Mouse (Mus musculus): ENCODE measurements around the gene Hmgcs2.
A peak's percentile ranks its signal among the peaks of the same experiment; 100 is the strongest.

Hmgcs2 gene

DNA sequence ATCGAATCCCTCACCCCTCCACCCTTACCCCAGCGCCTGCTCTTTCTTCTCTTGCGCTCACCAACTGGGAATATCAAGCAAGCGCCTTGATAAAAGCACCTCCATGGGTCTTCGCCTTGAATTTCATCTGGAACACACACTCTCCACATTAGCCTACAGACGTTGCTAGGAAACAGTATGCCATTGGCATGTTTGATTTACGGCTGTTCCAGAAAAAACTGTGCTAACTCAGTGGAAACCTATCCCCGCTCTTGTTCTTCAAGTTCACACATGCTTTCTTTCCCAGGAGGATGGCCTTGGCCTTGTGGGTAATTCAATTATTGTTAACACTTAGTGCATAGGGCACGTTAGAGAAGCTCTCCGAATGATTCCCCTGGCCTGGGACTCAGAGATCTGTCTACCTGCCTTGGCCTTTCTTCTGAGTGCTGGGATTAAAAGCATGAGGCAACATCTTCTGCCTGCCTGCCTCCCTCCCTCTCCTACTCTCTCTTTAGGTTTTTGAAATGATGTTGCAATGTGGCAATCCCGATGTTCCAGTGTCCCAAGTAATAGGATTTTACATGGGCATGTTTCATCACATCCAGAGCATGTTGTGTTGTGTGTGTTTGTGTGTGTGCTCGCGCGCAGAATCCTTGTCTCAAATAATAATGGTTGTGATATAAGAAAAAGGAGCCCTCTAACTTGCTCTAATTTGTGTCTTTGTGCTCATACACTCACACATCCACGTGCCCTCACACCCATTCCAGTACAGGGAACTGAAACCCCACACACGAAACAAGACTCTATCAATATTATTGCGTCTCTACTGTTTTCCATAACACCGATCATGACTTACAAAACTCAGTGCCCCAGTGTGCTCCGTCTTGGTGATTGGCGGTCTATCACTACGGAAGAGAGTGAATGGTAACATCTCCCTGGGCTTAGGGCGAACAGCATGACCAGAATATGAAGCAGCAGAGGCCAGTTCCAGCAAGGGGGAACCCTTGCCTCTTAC is 56.7 kb downstream of the Hmgcs2 start:
- no peak for DNase-seq (ENCODE audit: low spot score in 2 of 2)

DNA sequence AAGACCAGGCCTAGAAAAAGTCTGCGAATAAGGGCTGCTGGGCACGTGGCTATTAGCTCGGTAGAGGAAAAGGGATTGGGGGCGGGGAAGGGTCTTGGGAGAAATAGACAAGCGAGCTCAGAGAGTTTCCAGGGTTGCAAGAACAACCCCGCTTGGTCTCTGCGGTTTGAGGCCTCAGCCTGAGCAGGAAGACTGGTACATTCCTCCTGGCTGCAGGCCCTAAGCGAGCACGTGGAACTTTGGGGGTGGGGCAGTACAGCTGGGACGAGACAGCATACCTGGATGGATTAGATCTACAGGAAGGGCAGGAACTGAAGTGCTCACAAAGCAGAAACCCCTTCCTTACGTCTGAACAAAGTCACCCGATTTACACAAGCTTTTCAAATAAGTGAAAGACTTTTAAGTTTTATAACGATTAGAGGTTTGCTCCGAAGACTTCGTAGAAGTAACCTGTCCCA is 58.4 kb downstream of the Hmgcs2 start:
- peak in 1 of 2 experiments; percentile 28 for DNase-seq (ENCODE audit: low spot score in 2 of 2)

- DNase-seq (ENCODE audit: low spot score in 2 of 2), result peak in 1 of 2 experiments; percentile 12
Observed at GRCm38 (mm10) chr3:98339097-98339705, 59.0 kb downstream of the Hmgcs2 start.

DNA sequence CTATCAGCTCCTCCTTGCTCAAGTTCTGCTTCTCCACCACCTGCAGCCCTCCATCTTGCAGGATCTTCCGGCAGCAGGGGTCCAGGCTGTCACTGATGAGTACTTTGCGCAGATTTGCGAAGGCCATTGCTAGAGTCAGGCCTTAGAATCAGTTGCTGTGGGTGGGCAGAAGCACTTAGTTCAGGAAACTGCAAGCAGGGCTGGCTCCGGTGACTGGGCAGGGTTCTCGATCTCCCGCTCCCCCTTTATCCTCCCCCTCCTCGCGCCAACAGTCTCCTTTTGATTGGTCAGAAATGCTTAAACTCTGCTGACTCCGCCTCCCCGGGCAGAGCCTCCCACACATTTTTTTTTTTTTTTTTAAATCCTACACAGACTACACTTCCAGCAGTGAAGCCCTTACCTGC is 59.5 kb downstream of the Hmgcs2 start, which contains the start of gene Phgdh:
Gene Phgdh (minus strand): TSS at position 285 of the 404 bp plus-strand sequence.
- peak in 1 of 2 experiments; percentile 21 for DNase-seq (ENCODE audit: low spot score in 2 of 2)

DNA sequence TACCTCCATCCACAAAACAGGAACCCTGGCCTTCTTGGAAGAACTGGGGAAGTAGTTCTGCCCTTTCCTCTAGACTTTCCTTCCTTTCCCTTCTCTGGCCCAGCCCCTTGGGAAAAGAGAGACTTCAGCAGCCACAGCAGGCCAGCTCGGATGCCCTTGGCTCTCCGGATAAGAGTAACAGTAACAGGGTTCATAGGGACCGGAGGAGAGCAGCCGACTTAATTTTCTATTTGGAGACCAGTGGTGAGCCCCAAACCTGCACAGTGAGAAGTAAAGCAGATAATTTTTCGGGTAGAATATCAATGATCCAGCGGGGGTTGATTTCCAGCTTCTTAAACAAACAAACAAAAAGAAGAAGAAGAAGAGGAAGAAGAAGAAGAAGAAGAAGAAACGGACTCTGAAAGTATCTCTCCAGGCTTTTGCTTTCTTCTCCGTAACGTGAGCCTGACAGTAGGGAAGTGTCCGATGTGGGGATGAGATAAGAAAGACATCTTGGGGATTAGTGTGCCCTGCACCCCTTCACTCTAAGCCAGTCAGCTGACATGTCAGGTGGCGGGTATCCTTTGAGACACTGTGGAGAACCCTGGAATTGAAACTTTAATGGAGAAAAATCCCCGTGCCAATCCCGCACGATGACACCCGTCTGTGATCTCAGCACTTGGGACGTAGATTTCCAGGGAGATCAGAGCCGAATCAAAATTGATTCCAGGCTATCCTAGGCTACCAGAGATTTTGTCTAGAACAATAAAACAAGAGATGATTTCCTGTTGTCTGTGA is 60.8 kb downstream of the Hmgcs2 start:
- DNase-seq (ENCODE audit: low spot score in 2 of 2), result no peak

DNA sequence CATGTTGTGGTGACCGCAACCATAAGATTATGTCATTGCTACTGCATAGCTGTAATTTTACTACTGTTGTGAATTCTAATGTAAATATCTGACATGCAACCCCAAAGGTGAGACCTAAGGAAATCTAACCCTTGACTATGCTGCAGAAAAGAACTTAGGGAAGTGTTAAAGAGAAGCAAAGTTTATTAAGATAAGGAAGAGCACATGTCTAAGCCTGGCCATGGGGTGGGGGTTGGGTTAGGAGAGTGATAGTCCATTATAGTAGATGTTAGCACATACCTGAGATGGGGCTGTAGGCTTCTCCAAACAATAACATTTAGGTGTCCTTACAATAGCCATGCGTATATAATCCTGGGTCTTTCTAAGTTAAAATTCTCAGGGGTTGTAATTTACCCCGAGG is 63.0 kb downstream of the Hmgcs2 start:
- no peak for DNase-seq (ENCODE audit: low spot score in 2 of 2)

DNA sequence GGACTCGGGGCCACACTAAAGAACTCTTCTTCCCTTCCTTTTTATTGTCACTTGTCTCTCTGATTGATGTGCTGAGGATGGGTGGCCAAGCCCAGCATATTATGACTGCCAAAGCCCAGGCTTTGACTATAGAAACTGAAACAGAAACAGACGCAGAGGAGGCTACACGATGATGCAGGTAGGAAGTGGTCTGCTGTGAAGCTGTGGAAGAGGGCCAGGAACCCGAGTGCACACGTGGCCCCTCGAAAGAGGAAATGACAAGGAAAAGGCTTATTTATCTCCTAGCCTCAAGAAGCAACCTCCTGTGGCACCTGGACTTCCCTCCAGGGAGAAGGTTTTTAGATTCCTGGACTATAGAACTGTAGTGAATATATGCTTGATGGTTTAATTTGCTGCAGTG is 67.9 kb downstream of the Hmgcs2 start:
- DNase-seq (ENCODE audit: low spot score in 2 of 2), result no peak

GRCm38 (mm10) chr3:98348705-98349104 is 68.5 kb downstream of the Hmgcs2 start:
- DNase-seq (ENCODE audit: low spot score in 2 of 2), result no peak

DNA sequence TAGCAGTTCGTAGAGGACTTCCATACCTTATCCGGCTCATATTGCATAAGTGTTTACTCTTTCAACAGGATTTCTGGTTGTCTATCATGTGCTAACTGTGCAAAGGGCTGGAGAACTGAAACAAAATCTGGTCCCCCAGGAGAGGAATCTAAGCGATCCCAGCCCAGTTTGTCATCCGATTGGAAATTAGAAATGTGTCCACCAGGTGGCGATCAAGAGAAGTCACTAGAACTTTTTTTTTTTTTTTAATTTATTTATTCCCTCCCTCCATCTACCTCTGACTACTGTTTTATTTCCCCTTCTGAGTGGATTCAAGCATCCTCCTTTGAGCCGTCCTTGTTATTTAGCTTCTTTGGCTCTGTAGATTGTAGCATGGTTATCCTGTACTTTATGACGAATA is 73.7 kb downstream of the Hmgcs2 start:
- DNase-seq (ENCODE audit: low spot score in 2 of 2), result peak; percentile 26 to 28

DNA sequence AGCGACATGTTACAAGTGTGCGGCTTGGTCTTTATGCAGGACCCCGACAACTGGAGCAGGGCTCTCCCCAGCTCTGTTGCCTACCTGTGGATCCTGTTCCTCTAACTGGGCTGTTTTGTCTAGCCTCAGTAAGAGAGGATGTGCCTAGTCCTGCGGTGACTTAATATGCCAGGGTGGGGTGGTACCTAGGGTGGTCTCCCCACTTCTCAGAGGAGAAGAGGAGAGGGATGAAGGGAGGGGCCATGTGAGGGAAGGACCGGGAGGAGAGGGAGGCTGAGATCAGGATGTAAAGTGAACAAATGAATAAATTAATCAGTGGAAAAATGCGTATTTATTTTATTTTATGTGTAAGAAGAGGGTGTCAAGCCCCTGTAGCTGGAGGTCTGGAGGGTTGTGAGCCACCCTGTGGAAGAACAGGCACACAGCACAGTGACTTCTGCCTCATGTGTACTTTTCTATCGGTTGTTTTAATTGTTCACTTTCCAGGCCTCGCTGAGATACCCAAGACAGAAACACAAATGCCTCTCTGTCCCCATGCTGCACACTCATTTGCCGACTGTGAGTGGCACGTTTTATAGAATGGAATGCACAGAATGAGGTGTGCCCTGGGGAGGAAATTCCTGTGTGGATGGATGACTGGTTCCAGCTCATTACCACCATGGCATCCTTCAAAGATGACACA is 75.2 kb downstream of the Hmgcs2 start:
- no peak for DNase-seq (ENCODE audit: low spot score in 2 of 2)

GRCm38 (mm10) chr3:98356026-98356365 is 75.8 kb downstream of the Hmgcs2 start:
- no peak for DNase-seq (ENCODE audit: low spot score in 2 of 2)

- no peak for DNase-seq (ENCODE audit: low spot score in 2 of 2)
Observed at GRCm38 (mm10) chr3:98356632-98357370, 76.6 kb downstream of the Hmgcs2 start.

Data from right cerebral cortex, postnatal 36 days (tissue).